Mouse (Mus musculus) small intestine, adult 2 months (tissue): ENCODE data around the gene Bicral.

Experiments
- CTCF ChIP-seq: fragments of 200-500 bp; IDR thresholded peaks from 2 replicates; pipeline ENCODE4 v1.5.1; 2012; ENCODE audit warnings: low read depth, mild to moderate bottlenecking, control low read depth, inconsistent platforms, low read length, moderate library complexity, mixed read lengths; ENCODE audit not compliant: insufficient replicate concordance, insufficient read length; ENCODE audit errors: extremely low read depth
- POLR2A ChIP-seq: fragments of 200-500 bp; IDR thresholded peaks from 2 replicates; pipeline ENCODE4 v1.6.1; 2012; ENCODE audit warnings: low read depth, mild to moderate bottlenecking, control low read depth, inconsistent platforms, low read length, moderate library complexity

DNA sequence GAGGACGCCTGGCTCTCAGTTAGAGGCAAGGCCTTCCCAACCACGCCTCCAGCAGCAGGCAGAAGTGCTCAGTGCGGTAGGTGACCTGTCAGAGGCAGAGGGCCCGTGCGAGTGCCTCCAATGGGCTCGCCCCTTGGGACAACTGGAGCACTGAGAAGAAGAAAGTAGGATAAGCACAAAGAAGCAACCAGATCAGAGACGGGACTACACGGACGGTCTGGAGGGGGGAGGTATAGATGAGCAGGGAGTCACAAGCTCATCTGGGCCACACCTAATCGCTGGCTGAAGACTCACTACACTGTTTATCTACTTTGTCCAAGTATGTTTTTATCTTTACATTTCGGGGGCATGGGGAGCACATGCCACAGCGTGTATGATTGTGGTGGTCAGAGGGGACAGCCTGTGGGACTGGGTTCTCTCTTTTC is 40.5 kb downstream of the Bicral start:
- TF ChIP-seq CTCF (no peak), POLR2A (no peak)
